Mouse (Mus musculus): ENCODE measurements around the gene Dnm3. TPM values are rescaled to one million over a fixed set of nuclear protein-coding genes. Genes with fewer than 3 reads are reported as not detected.
"Not testable (repeated sequence)": the region's sequence is repeated elsewhere in the genome, so short reads cannot be mapped to it uniquely, and the experiment has no call there.

Gene Dnm3
- polyA plus RNA-seq, 1 experiment from 2014 or later, result 7.2 TPM

DNA sequence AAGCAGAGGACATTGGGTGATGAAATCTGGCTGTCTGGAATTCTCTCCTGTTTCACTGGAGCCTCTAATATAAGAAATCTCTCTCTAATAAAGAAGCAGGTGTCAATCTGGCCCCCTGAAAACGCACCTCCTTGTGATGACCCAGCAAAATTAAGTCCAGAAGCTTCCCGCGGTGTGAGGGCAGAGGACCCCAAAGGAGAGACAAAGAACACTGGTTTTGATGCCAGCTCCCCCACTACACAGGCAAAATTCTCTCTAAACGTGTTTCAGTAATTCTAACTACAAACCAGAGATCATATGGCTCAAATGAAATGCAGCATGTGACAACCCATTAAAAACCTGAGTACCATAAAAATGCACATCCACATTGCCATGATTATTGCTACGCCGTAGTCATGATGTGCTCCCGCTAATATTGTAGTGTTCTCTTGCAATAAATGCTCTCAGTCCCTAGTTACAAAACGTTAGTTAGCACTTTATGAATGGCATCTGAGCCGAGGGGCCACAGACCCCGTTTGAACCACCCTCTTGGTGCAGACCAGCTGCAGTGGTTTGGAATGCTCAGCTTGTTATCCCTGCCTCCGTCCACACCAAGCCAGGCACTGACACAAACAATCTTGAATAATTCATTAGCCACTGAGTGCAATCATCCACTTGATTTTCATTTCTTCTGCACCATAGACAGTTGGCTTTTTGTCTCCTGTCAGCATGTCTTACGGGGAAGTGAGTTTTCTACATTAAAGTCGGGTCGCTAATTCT, 67.4 kb downstream of the Dnm3 start:
- Histone ChIP-seq H3K27ac (ENCODE audit: low read depth, low read length) (no peak overlapping the region), H3K4me1 (replicated peaks; ENCODE audit: control insufficient read depth, insufficient read depth, low read length) (no peaks in the 10 kb centered on the region; the same call in 1 of the 2 replicates), H3K36me3 (ENCODE audit: control insufficient read depth, insufficient read depth, low read length) (no peaks in the 10 kb centered on the region), H3K4me2 (ENCODE audit: low read depth, low read length, severe bottlenecking) (no peak overlapping the region), H3K9me3 (ENCODE audit: control insufficient read depth, low read length) (no peaks in the 10 kb centered on the region), H3K9ac (ENCODE audit: low read length) (no peak overlapping the region), H3K4me3 (ENCODE audit: low read depth, low read length) (no peak overlapping the region), H3K27me3 (ENCODE audit: control insufficient read depth, insufficient read depth, low read length) (no peaks in the 10 kb centered on the region)
- 70% methylated on average over 14 of the region's 14 CpGs for WGBS
- ATAC-seq (replicated peaks; ENCODE audit: low FRiP score) (peak; percentile 83), DNase-seq (ENCODE audit: low spot score) (no peak)

DNA sequence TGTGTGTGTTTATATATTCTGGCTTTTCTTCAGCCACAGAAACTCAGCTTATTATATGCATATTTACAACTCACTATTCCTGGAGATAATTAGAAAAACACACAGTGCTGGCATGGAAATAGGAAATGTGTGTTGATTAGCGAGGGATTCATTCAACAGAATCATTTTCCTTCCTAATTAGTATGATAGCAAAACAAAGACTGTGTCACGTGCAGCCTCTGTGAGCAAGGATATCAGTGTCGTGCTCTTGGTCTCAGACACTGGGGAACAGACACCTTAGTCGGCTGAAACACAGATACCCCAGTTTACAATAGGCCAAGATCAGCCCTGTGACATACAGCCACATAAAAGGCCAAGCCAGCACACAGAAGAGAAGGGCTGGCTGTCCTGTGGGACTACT, 83.3 kb downstream of the Dnm3 start:
- Histone ChIP-seq H3K36me3 (ENCODE audit: control insufficient read depth, insufficient read depth, low read length) (no peaks in the 10 kb centered on the region), H3K9me3 (ENCODE audit: control insufficient read depth, low read length) (no peaks in the 10 kb centered on the region), H3K4me2 (ENCODE audit: low read depth, low read length, severe bottlenecking) (no peak overlapping the region), H3K4me3 (ENCODE audit: low read depth, low read length) (no peak overlapping the region), H3K9ac (ENCODE audit: low read length) (no peak overlapping the region), H3K4me1 (replicated peaks; ENCODE audit: control insufficient read depth, insufficient read depth, low read length) (no peaks in the 10 kb centered on the region), H3K27me3 (ENCODE audit: control insufficient read depth, insufficient read depth, low read length) (no peaks in the 10 kb centered on the region), H3K27ac (ENCODE audit: low read depth, low read length) (no peak overlapping the region)
- DNase-seq (ENCODE audit: low spot score), result no peak
- peak; percentile 58; the same call in 1 of the 2 replicates for ATAC-seq (replicated peaks; ENCODE audit: low FRiP score)
- WGBS, result 53% methylated on average over 4 of the region's 4 CpGs

DNA sequence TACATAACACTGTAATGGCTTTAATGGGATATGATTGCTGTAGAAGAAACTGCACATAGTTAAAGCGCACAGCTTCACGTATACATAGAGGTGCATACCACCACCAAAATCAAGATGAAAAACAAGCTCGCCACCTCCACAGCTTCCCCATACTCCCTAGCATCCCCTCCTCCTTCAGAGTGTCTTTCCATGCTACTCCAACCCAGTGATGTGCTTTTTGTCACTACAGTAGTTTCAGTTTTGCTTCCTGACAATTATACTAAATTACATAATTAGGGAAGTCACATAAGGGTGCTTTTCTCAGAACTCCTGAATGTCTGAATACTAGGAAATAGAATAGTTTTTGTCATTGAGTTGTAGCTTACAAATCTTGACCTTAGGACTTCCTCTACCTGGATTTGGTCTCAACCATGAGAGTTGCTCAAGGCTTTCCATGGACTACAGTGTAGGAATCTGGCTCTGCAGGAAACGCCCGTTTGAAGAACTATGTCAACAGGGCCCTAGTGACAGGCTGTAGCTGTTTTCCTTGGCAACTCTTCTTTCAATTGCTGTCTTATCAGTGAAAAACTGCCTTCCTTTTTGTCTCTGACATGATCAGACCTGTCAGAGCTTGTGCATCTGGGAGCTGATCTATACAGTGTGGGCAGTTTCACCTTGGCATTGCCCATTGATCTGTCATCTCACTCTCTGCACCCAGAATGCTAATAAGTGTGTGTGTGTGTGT, 89.2 kb downstream of the Dnm3 start:
- Histone ChIP-seq H3K4me3 (ENCODE audit: low read depth, low read length) (no peak overlapping the region), H3K27ac (ENCODE audit: low read depth, low read length) (no peak overlapping the region), H3K9me3 (ENCODE audit: control insufficient read depth, low read length) (no peaks in the 10 kb centered on the region), H3K27me3 (ENCODE audit: control insufficient read depth, insufficient read depth, low read length) (no peaks in the 10 kb centered on the region), H3K4me2 (ENCODE audit: low read depth, low read length, severe bottlenecking) (no peak overlapping the region), H3K4me1 (replicated peaks; ENCODE audit: control insufficient read depth, insufficient read depth, low read length) (no peaks in the 10 kb centered on the region), H3K9ac (ENCODE audit: low read length) (no peak overlapping the region), H3K36me3 (ENCODE audit: control insufficient read depth, insufficient read depth, low read length) (no peaks in the 10 kb centered on the region)
- ATAC-seq (replicated peaks; ENCODE audit: low FRiP score), result no peak
- WGBS, result 85% methylated on average over 5 of the region's 5 CpGs
- no peak for DNase-seq (ENCODE audit: low spot score)

DNA sequence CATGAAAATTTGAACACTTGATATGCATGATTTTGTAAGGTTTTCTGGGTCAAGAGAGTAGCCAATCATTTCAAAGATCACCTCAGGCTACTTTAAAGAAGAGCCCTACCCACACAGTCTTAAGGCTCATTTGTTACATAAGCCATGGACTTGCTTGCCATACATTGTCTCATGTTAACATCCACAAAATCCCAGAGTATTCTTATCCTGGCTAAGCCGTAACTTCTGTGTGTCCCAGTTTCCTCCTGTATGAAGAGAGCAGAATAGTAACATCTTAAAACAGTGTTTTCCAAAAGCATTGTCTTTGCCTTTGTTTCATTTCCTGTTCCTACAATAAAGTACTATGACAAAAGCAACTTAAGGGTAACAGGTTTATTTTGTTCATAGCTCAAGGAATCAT, 104.8 kb downstream of the Dnm3 start:
- H3K36me3 ChIP-seq (ENCODE audit: control insufficient read depth, insufficient read depth, low read length); H3K4me2 ChIP-seq (ENCODE audit: low read depth, low read length, severe bottlenecking); H3K4me1 ChIP-seq (replicated peaks; ENCODE audit: control insufficient read depth, insufficient read depth, low read length); H3K9ac ChIP-seq (ENCODE audit: low read length); DNase-seq (ENCODE audit: low spot score); H3K9me3 ChIP-seq (ENCODE audit: control insufficient read depth, low read length); H3K27me3 ChIP-seq (ENCODE audit: control insufficient read depth, insufficient read depth, low read length); H3K4me3 ChIP-seq (ENCODE audit: low read depth, low read length); ATAC-seq (replicated peaks; ENCODE audit: low FRiP score); H3K27ac ChIP-seq (ENCODE audit: low read depth, low read length): not testable (repeated sequence)
- 100% methylated on average over 1 of the region's 1 CpGs for WGBS

DNA sequence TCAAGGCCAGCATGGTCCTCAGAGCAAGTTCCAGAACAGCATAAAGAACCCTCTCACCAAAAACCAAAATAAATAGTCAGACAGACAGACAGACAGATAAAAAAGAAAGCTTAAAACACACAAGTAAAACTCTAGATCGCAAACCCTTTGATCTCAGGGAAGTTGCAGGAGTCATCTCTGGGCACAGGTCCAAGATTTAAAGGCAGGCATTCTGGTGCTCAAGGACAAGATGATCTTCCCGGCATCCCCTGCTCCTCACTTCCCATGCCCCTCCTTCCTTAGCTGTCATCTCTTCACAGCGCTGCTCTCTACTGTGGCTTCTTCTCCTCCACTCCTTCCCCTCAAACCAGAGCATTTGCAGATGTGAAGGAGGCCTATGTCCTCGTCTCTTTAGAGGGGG, 108.1 kb downstream of the Dnm3 start:
- H3K4me1 ChIP-seq (replicated peaks; ENCODE audit: control insufficient read depth, insufficient read depth, low read length), result no peaks in the 10 kb centered on the region
- 84% methylated on average over 4 of the region's 4 CpGs for WGBS
- no peak overlapping the region for H3K4me3 ChIP-seq (ENCODE audit: low read depth, low read length)
- H3K36me3 ChIP-seq (ENCODE audit: control insufficient read depth, insufficient read depth, low read length), result no peaks in the 10 kb centered on the region
- H3K4me2 ChIP-seq (ENCODE audit: low read depth, low read length, severe bottlenecking), result no peak overlapping the region
- H3K9me3 ChIP-seq (ENCODE audit: control insufficient read depth, low read length), result no peaks in the 10 kb centered on the region
- ATAC-seq (replicated peaks; ENCODE audit: low FRiP score) (no peak), DNase-seq (ENCODE audit: low spot score) (no peak)
- no peaks in the 10 kb centered on the region for H3K27me3 ChIP-seq (ENCODE audit: control insufficient read depth, insufficient read depth, low read length)
- H3K9ac ChIP-seq (ENCODE audit: low read length), result no peak overlapping the region
- H3K27ac ChIP-seq (ENCODE audit: low read depth, low read length), result no peak overlapping the region

DNA sequence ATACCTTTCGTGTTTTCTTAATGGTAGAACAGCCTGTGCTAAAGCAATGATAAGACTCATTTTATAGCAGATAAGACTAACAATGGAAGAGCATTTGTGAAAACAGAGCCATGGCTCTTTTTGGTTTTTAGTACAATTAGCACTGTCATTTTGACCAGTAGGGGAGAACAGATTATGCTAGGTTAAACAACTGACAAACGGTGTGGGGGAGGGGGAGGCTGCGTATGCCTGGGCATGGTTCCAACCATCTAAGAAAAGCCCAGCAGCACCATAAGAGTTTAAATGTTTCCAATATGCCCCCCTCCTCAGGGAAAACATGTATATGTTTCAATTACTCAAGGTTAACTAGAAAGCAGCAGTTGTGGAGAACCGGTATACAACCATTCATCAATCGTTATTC, 115.9 kb downstream of the Dnm3 start:
- no peaks in the 10 kb centered on the region for H3K4me1 ChIP-seq (replicated peaks; ENCODE audit: control insufficient read depth, insufficient read depth, low read length)
- no peaks in the 10 kb centered on the region for H3K36me3 ChIP-seq (ENCODE audit: control insufficient read depth, insufficient read depth, low read length)
- no peaks in the 10 kb centered on the region for H3K9me3 ChIP-seq (ENCODE audit: control insufficient read depth, low read length)
- WGBS, result 74% methylated on average over 5 of the region's 5 CpGs
- DNase-seq (ENCODE audit: low spot score) (no peak), ATAC-seq (replicated peaks; ENCODE audit: low FRiP score) (no peak)
- no peak overlapping the region for H3K9ac ChIP-seq (ENCODE audit: low read length)
- no peak overlapping the region for H3K4me3 ChIP-seq (ENCODE audit: low read depth, low read length)
- H3K27ac ChIP-seq (ENCODE audit: low read depth, low read length), result no peak overlapping the region
- no peak overlapping the region for H3K4me2 ChIP-seq (ENCODE audit: low read depth, low read length, severe bottlenecking)
- H3K27me3 ChIP-seq (ENCODE audit: control insufficient read depth, insufficient read depth, low read length), result no peaks in the 10 kb centered on the region

DNA sequence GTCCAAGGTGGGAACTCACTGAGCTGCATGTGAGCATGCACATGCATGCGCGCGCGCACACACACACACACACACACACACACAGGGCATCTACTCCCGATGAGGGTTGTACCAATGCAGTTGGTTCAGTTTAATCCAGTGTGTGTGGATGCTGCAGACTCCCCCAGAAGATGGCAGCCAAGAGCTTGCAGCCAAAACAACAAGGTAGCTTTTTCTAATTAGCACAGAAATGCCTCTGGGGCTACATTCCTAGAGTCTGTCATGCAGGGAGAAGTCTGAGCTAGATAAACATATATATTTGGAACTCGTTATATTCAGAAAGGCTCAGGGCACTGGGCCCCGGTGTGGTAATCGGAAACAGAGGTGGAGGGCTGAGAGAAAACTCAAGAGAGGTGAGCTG, 118.6 kb downstream of the Dnm3 start:
- peak; percentile 61 for ATAC-seq (replicated peaks; ENCODE audit: low FRiP score)
- WGBS, result 63% methylated on average over 8 of the region's 8 CpGs

DNA sequence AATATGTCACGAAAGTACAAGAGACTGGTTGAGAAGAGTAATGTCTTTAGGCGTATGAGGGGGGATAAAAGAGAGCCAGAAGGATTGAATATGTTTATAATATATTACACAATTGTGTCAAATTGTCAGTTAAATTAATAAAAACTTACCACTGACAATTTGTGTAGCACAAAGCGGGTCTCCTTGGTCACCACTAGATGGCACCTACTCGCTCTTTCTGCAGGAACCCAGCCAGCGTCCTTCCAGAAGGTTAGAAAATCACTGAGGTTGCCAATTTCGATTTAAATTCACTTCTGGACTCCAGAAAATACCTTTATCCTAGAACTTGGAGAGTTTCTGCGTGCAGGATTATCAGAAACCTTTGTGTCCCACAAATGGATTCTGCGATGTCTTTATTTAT, 119.8 kb downstream of the Dnm3 start:
- no peaks in the 10 kb centered on the region for H3K4me1 ChIP-seq (replicated peaks; ENCODE audit: control insufficient read depth, insufficient read depth, low read length)
- ATAC-seq (replicated peaks; ENCODE audit: low FRiP score), result no peak
- H3K36me3 ChIP-seq (ENCODE audit: control insufficient read depth, insufficient read depth, low read length), result no peaks in the 10 kb centered on the region
- H3K27me3 ChIP-seq (ENCODE audit: control insufficient read depth, insufficient read depth, low read length), result no peaks in the 10 kb centered on the region
- H3K27ac ChIP-seq (ENCODE audit: low read depth, low read length), result no peak overlapping the region
- no peaks in the 10 kb centered on the region for H3K9me3 ChIP-seq (ENCODE audit: control insufficient read depth, low read length)
- H3K4me3 ChIP-seq (ENCODE audit: low read depth, low read length), result no peak overlapping the region
- no peak overlapping the region for H3K9ac ChIP-seq (ENCODE audit: low read length)
- no peak for DNase-seq (ENCODE audit: low spot score)
- WGBS, result 34% methylated on average over 8 of the region's 8 CpGs
- no peak overlapping the region for H3K4me2 ChIP-seq (ENCODE audit: low read depth, low read length, severe bottlenecking)

More for the DNA sequence above, 118.6 kb downstream of the Dnm3 start:
- Histone ChIP-seq H3K4me3 (ENCODE audit: low read depth, low read length) (no peak overlapping the region), H3K9me3 (ENCODE audit: control insufficient read depth, low read length) (no peaks in the 10 kb centered on the region), H3K36me3 (ENCODE audit: control insufficient read depth, insufficient read depth, low read length) (no peaks in the 10 kb centered on the region), H3K4me2 (ENCODE audit: low read depth, low read length, severe bottlenecking) (no peak overlapping the region), H3K27ac (ENCODE audit: low read depth, low read length) (no peak overlapping the region), H3K27me3 (ENCODE audit: control insufficient read depth, insufficient read depth, low read length) (no peaks in the 10 kb centered on the region), H3K9ac (ENCODE audit: low read length) (no peak overlapping the region), H3K4me1 (replicated peaks; ENCODE audit: control insufficient read depth, insufficient read depth, low read length) (no peaks in the 10 kb centered on the region)
- peak; percentile 67 for DNase-seq (ENCODE audit: low spot score)

DNA sequence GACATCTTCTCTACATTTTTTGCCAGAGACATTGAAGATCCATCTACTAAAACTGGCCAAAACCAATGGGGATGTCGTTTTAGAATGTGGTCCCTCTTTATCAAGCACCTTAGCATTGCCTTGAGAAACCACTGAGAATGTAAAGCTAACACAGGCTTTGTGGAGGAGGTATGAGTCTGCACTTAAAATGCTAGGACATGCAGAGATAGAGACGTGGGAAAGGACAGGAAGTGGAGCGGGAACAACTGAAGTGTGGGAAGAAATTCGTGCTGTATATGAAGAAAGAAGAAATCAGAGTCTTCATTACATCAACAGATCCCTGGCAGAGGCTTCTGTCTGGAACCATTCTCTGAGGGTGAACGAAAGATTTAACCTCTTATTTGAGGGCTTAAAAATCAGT, 121.4 kb downstream of the Dnm3 start:
- ATAC-seq (replicated peaks; ENCODE audit: low FRiP score), result no peak
- whole genome bisulfite sequencing, result 86% methylated on average over 5 of the region's 5 CpGs

More for the DNA sequence above, 121.4 kb downstream of the Dnm3 start:
- Histone ChIP-seq H3K4me1 (replicated peaks; ENCODE audit: control insufficient read depth, insufficient read depth, low read length) (no peaks in the 10 kb centered on the region), H3K27me3 (ENCODE audit: control insufficient read depth, insufficient read depth, low read length) (no peaks in the 10 kb centered on the region), H3K4me2 (ENCODE audit: low read depth, low read length, severe bottlenecking) (no peak overlapping the region), H3K9me3 (ENCODE audit: control insufficient read depth, low read length) (no peaks in the 10 kb centered on the region), H3K36me3 (ENCODE audit: control insufficient read depth, insufficient read depth, low read length) (no peaks in the 10 kb centered on the region), H3K4me3 (ENCODE audit: low read depth, low read length) (no peak overlapping the region), H3K9ac (ENCODE audit: low read length) (no peak overlapping the region), H3K27ac (ENCODE audit: low read depth, low read length) (no peak overlapping the region)
- DNase-seq (ENCODE audit: low spot score), result no peak

Data from forebrain, embryonic 11.5 days (tissue).